Comparison of ENCODE assay signal across 33 mouse cellular contexts in the genomic region with DNA sequence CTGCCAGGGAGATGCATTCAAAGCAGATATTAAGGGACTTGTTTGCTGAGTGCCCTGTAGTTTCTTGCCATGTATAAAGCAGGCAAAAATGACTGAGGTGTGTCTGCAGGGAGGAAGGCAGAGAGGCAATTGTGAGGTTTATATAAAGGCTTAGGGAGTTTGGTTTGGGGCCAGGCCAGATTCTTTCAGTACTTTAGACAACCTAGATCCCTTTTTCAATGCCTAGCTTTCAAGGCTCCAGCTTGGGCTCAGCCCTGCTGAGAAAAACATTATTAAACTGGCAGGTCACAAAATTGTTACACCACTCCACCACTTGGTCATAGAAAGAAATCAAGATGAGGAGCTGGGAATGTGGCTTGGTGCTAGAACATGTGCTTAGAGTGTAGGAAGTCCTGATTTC. TPM values are rescaled to one million over a fixed set of nuclear protein-coding genes. Genes with fewer than 3 reads are reported as not detected.
DNase-seq lines count a peak whose midpoint lies in the region; ATAC-seq and TF ChIP-seq lines count a peak whose summit lies in the region.
"Had no signal": no experiment of that assay in that cellular context is flagged by ENCODE, and none has a peak within 500 bp of the region (broad histone marks: within the 10 kb centered on the region; RNA-seq: fewer than 3 reads in every experiment).

No protein-coding gene starts in this region.

- intact Hi-C loops in left cerebral cortex, postnatal 14 days (cut with DNase I): no loop called here

- H3K36me3 ChIP-seq in limb, embryonic 14.5 days (ENCODE audit: control insufficient read depth, insufficient read depth, low read length): no peaks in the 10 kb centered on the region
- no peaks in the 10 kb centered on the region for H3K36me3 ChIP-seq in limb, embryonic 10.5 days
- no peaks in the 10 kb centered on the region for H3K36me3 ChIP-seq in lung, embryonic 16.5 days (ENCODE audit: control insufficient read depth, insufficient read depth, low read length)
- no peaks in the 10 kb centered on the region for H3K36me3 ChIP-seq in stomach, postnatal 0 days (ENCODE audit: control insufficient read depth, insufficient read depth, low read length)
- H3K36me3 ChIP-seq: embryonic facial prominence, embryonic 13.5 days; forebrain, embryonic 10.5 days; G1E; heart, embryonic 10.5 days; heart, embryonic 13.5 days had no signal

- H3K9ac ChIP-seq in limb, embryonic 14.5 days (ENCODE audit: low read depth, low read length, severe bottlenecking): no peak overlapping the region
- no peak overlapping the region for H3K9ac ChIP-seq in lung, embryonic 16.5 days (ENCODE audit: low read length)
- no peak overlapping the region for H3K9ac ChIP-seq in stomach, postnatal 0 days (ENCODE audit: low read length)
- H3K9ac ChIP-seq: embryonic facial prominence, embryonic 13.5 days; forebrain, embryonic 13.5 days; heart, embryonic 13.5 days; hindbrain, embryonic 14.5 days had no signal

- no peak overlapping the region for H3K4me2 ChIP-seq in limb, embryonic 14.5 days (replicated peaks; ENCODE audit: low read depth, low read length, severe bottlenecking)
- no peak overlapping the region for H3K4me2 ChIP-seq in lung, embryonic 16.5 days (ENCODE audit: low read depth, low read length)
- no peak overlapping the region for H3K4me2 ChIP-seq in stomach, postnatal 0 days (replicated peaks; ENCODE audit: low read depth)
- H3K4me2 ChIP-seq: embryonic facial prominence, embryonic 13.5 days; forebrain, embryonic 13.5 days; heart, embryonic 13.5 days; hindbrain, embryonic 14.5 days had no signal

- no peaks in the 10 kb centered on the region for H3K4me1 ChIP-seq in limb, embryonic 14.5 days (ENCODE audit: control insufficient read depth, insufficient read depth, low read length)
- H3K4me1 ChIP-seq in limb, embryonic 10.5 days: peaks cover 2% of the 10 kb centered on the region
- no peaks in the 10 kb centered on the region for H3K4me1 ChIP-seq in lung, embryonic 16.5 days (replicated peaks; ENCODE audit: control insufficient read depth, insufficient read depth, low read length)
- no peaks in the 10 kb centered on the region for H3K4me1 ChIP-seq in lung, adult 2 months (ENCODE audit: control insufficient read depth, insufficient read depth, low read length)
- no peaks in the 10 kb centered on the region for H3K4me1 ChIP-seq in stomach, postnatal 0 days (replicated peaks; ENCODE audit: control insufficient read depth, insufficient read depth)
- H3K4me1 ChIP-seq: embryonic facial prominence, embryonic 13.5 days; forebrain, embryonic 10.5 days; forebrain, embryonic 13.5 days; heart, embryonic 10.5 days; heart, embryonic 13.5 days had no signal

- TF ChIP-seq EP300 in stomach, postnatal 0 days (optimal IDR thresholded peaks at IDR 0.05): no peak

- H3K9me3 ChIP-seq in limb, embryonic 14.5 days (ENCODE audit: control insufficient read depth, low read length): no peaks in the 10 kb centered on the region
- H3K9me3 ChIP-seq in limb, embryonic 10.5 days (replicated peaks): no peaks in the 10 kb centered on the region; the same call in 1 of the 2 replicates
- peaks cover 4% of the 10 kb centered on the region for H3K9me3 ChIP-seq in lung, embryonic 16.5 days (ENCODE audit: control insufficient read depth, low read length)
- H3K9me3 ChIP-seq in stomach, postnatal 0 days (ENCODE audit: control insufficient read depth, low read length): no peaks in the 10 kb centered on the region
- H3K9me3 ChIP-seq: G1E; heart, embryonic 10.5 days had no signal

- H3K27me3 ChIP-seq in limb, embryonic 14.5 days (ENCODE audit: control insufficient read depth, insufficient read depth, low read length): no peaks in the 10 kb centered on the region
- H3K27me3 ChIP-seq in limb, embryonic 10.5 days (ENCODE audit: low read depth, poor library complexity, severe bottlenecking): no peaks in the 10 kb centered on the region
- H3K27me3 ChIP-seq in lung, embryonic 16.5 days (ENCODE audit: control insufficient read depth, insufficient read depth, low read depth, low read length): no peaks in the 10 kb centered on the region
- no peaks in the 10 kb centered on the region for H3K27me3 ChIP-seq in stomach, postnatal 0 days (ENCODE audit: control insufficient read depth, insufficient read depth, low read length)
- H3K27me3 ChIP-seq: embryonic facial prominence, embryonic 13.5 days; forebrain, embryonic 13.5 days; heart, embryonic 13.5 days had no signal

- TF ChIP-seq POLR2A in limb, embryonic 14.5 days (IDR thresholded peaks at IDR 0.05; ENCODE audit: borderline replicate concordance, extremely low read depth, insufficient read depth, insufficient read length): no peak
- TF ChIP-seq POLR2A in lung, adult 2 months (IDR thresholded peaks at IDR 0.05; ENCODE audit: borderline replicate concordance, extremely low read depth, low read depth, low read length): no peak

- ATAC-seq in limb, embryonic 14.5 days (ENCODE audit: low FRiP score, low read depth): no peak
- ATAC-seq in lung, embryonic 16.5 days (ENCODE audit: low read depth): peak; percentile 68
- ATAC-seq in stomach, postnatal 0 days (ENCODE audit: low FRiP score, low TSS enrichment): no peak
- ATAC-seq: forebrain, embryonic 13.5 days; forebrain, embryonic 16.5 days; Patski had no signal

- no peak overlapping the region for H3K4me3 ChIP-seq in limb, embryonic 14.5 days (replicated peaks; ENCODE audit: low read length)
- no peak overlapping the region for H3K4me3 ChIP-seq in limb, embryonic 10.5 days
- H3K4me3 ChIP-seq in lung, embryonic 16.5 days (ENCODE audit: low read length): no peak overlapping the region
- no peak overlapping the region for H3K4me3 ChIP-seq in lung, adult 2 months (replicated peaks; ENCODE audit: extremely low read depth, low read depth, low read length)
- H3K4me3 ChIP-seq in stomach, postnatal 0 days (ENCODE audit: low read depth, low read length): no peak overlapping the region
- H3K4me3 ChIP-seq: embryonic facial prominence, embryonic 13.5 days; forebrain, embryonic 10.5 days; forebrain, embryonic 13.5 days; heart, adult 2 months; heart, embryonic 10.5 days; heart, embryonic 13.5 days had no signal

- no peak overlapping the region for H3K27ac ChIP-seq in limb, embryonic 14.5 days (replicated peaks; ENCODE audit: low read depth, low read length)
- no peak overlapping the region for H3K27ac ChIP-seq in limb, embryonic 10.5 days
- peak overlapping the region; percentile 65 for H3K27ac ChIP-seq in lung, embryonic 16.5 days (ENCODE audit: low read length)
- H3K27ac ChIP-seq in stomach, postnatal 0 days (replicated peaks): peak overlapping the region; percentile 35; the same call in 1 of the 2 replicates
- H3K27ac ChIP-seq: embryonic facial prominence, embryonic 13.5 days; forebrain, embryonic 10.5 days; forebrain, embryonic 13.5 days; heart, adult 2 months; heart, embryonic 10.5 days; heart, embryonic 13.5 days; hindbrain, embryonic 14.5 days had no signal

- TF ChIP-seq CTCF in lung, adult 2 months (IDR thresholded peaks at IDR 0.05; ENCODE audit: insufficient read depth, low read length): no peak
- no peak for TF ChIP-seq CTCF in stomach, postnatal 0 days (IDR thresholded peaks at IDR 0.05; ENCODE audit: low read depth)

- peak; percentile 23 for DNase-seq in limb, embryonic 14.5 days (ENCODE audit: low spot score)
- no peak for DNase-seq in limb, embryonic 10.5 days (ENCODE audit: low spot score)
- DNase-seq in lung, adult 2 months: no peak
- peak; percentile 63 for DNase-seq in lung, postnatal 36 days
- DNase-seq in stomach, postnatal 0 days (ENCODE audit: low spot score): no peak
- no peak for DNase-seq in left cerebral cortex, postnatal 14 days (ENCODE audit: low spot score in 2 of 2)
- DNase-seq: adrenal gland, postnatal 10 days; adrenal gland, postnatal 36 days; B cell, adult 2 months; cerebellum, adult 18-20 months; cerebellum, adult 9-10 months; cerebellum, postnatal 25 days; gastrocnemius, postnatal 10 days; gastrocnemius, postnatal 36 days; heart, adult 2 months; heart, postnatal 14 days; heart, postnatal 4 days had no signal

RNA-seq across cellular contexts. Expression of gene Cyp2f2, which starts 9.4 kb away (rescaled TPM):
- polyA plus RNA-seq in limb, embryonic 14.5 days (2012; rRNA removed): 0.11 and 0.31 TPM in 2 replicates
- 0.14 TPM in 1 of 2 replicates, not detected in the other for polyA plus RNA-seq in limb, embryonic 14.5 days (2014; fragmentation: Nextera tagmentation; extraction: Ambion mirVana)
- polyA plus RNA-seq in limb, embryonic 10.5 days (2016; fragmentation: Nextera tagmentation; extraction: Ambion mirVana): not detected in 2 replicates
- polyA plus RNA-seq in lung, embryonic 16.5 days (2015; fragmentation: Nextera tagmentation; extraction: Ambion mirVana): 75.8 and 84.9 TPM in 2 replicates
- 3,886 and 4,289 TPM in 2 replicates for polyA plus RNA-seq in lung, adult 2 months (2012; rRNA removed)
- 108 and 155 TPM in 2 replicates for polyA plus RNA-seq in stomach, postnatal 0 days (2015; fragmentation: Nextera tagmentation; extraction: Ambion mirVana)
- total RNA-seq in left cerebral cortex, postnatal 14 days (2021): under 1 TPM; 0.23 to 0.86 TPM
- total RNA-seq: CH12.LX; common myeloid progenitor, adult 5-6 weeks; G1E; granulocyte monocyte progenitor cell, adult 5-6 weeks; heart, postnatal 4 days had no signal
- polyA plus RNA-seq: forebrain, embryonic 10.5 days; forebrain, embryonic 13.5 days; forebrain, embryonic 16.5 days; G1E; heart, embryonic 10.5 days; heart, embryonic 13.5 days; hindbrain, embryonic 11.5 days; hindbrain, embryonic 14.5 days; Patski had no signal

RNA-seq across cellular contexts. Expression of gene Cyp2t4, which starts 43.2 kb away (rescaled TPM):
- not detected in 2 replicates for polyA plus RNA-seq in limb, embryonic 14.5 days (2012; rRNA removed)
- not detected in 2 replicates for polyA plus RNA-seq in limb, embryonic 14.5 days (2014; fragmentation: Nextera tagmentation; extraction: Ambion mirVana)
- 0.11 and 0.19 TPM in 2 replicates for polyA plus RNA-seq in limb, embryonic 10.5 days (2016; fragmentation: Nextera tagmentation; extraction: Ambion mirVana)
- 0.18 TPM in 1 of 2 replicates, not detected in the other for polyA plus RNA-seq in lung, embryonic 16.5 days (2015; fragmentation: Nextera tagmentation; extraction: Ambion mirVana)
- polyA plus RNA-seq in lung, adult 2 months (2012; rRNA removed): not detected in 2 replicates
- 0.11 TPM in 1 of 2 replicates, not detected in the other for polyA plus RNA-seq in stomach, postnatal 0 days (2015; fragmentation: Nextera tagmentation; extraction: Ambion mirVana)
- total RNA-seq in left cerebral cortex, postnatal 14 days (2021): not detected
- total RNA-seq: adrenal gland, adult 18-20 months; adrenal gland, postnatal 10 days; adrenal gland, postnatal 36 days; CH12.LX; common myeloid progenitor, adult 5-6 weeks; G1E; gastrocnemius, adult 18-20 months; gastrocnemius, postnatal 10 days; gastrocnemius, postnatal 36 days; granulocyte monocyte progenitor cell, adult 5-6 weeks; heart, adult 2 months; heart, postnatal 14 days; heart, postnatal 4 days had no signal
- polyA plus RNA-seq: G1E; heart, adult 2 months; hindbrain, embryonic 11.5 days had no signal

RNA-seq across cellular contexts. Expression of gene Egln2, which starts 56.3 kb away (rescaled TPM):
- polyA plus RNA-seq in limb, embryonic 14.5 days (2012; rRNA removed): 88.3 and 96.4 TPM in 2 replicates
- 41.9 and 49.2 TPM in 2 replicates for polyA plus RNA-seq in limb, embryonic 14.5 days (2014; fragmentation: Nextera tagmentation; extraction: Ambion mirVana)
- 95.2 and 97.8 TPM in 2 replicates for polyA plus RNA-seq in limb, embryonic 10.5 days (2016; fragmentation: Nextera tagmentation; extraction: Ambion mirVana)
- polyA plus RNA-seq in lung, embryonic 16.5 days (2015; fragmentation: Nextera tagmentation; extraction: Ambion mirVana): 68.8 and 72.9 TPM in 2 replicates
- 107 and 115 TPM in 2 replicates for polyA plus RNA-seq in lung, adult 2 months (2012; rRNA removed)
- 51.0 and 53.4 TPM in 2 replicates for polyA plus RNA-seq in stomach, postnatal 0 days (2015; fragmentation: Nextera tagmentation; extraction: Ambion mirVana)
- 100 to 1,000 TPM in 1 of 2 experiments, 10 to 100 TPM in 1; 90.8 to 100 TPM for total RNA-seq in left cerebral cortex, postnatal 14 days (2021)

Comparison
In these comparisons a context has a peak if more than half of its experiments do, and no peak if none do; other contexts are left out.
1. DNase-seq: peak in limb, embryonic 14.5 days (single experiment) and lung, postnatal 36 days (single experiment); none in limb, embryonic 10.5 days (single experiment), lung, adult 2 months (single experiment), stomach, postnatal 0 days (single experiment) and left cerebral cortex, postnatal 14 days (0 of 2).
2. H3K27ac ChIP-seq: peak in lung, embryonic 16.5 days (single experiment) and stomach, postnatal 0 days (single experiment); none in limb, embryonic 14.5 days (single experiment) and limb, embryonic 10.5 days (single experiment).
3. RNA of gene Cyp2f2, which starts 9.4 kb away (polyA plus RNA-seq): 3,886 to 4,289 TPM in lung, adult 2 months, 108 to 155 TPM in stomach, postnatal 0 days and 75.8 to 84.9 TPM in lung, embryonic 16.5 days; 0.11 to 0.31 TPM in limb, embryonic 14.5 days and not detected in limb, embryonic 10.5 days; every median in the first group is over 10 times any median in the second.